Mouse (Mus musculus) stomach, postnatal 0 days (tissue): ENCODE measurements at regions not wholly inside any gene's neighbourhood (a gene's known extent, or its start where the extent isn't known, plus 50 kb on each side); places are given as distances from the start of the nearest gene placed in this dataset.

Source experiments
- CTCF ChIP-seq: IDR thresholded peaks from 2 replicates; pipeline ENCODE4 v1.5.1; 2016; ENCODE audit warnings: antibody characterized with exemption, low read depth, mild to moderate bottlenecking, moderate library complexity
- EP300 ChIP-seq: optimal IDR thresholded peaks from 2 replicates; pipeline ENCODE3; 2016; ENCODE audit warnings: antibody characterized with exemption

GRCm38 (mm10) chr8:10928836-10929235, 79.4 kb downstream of the Irs2 start:
- TF ChIP-seq CTCF: no peak
- TF ChIP-seq EP300: no peak
